Mouse (Mus musculus) Patski (cell line): ENCODE data around the gene Dcakd. TPM values are rescaled to one million over a fixed set of nuclear protein-coding genes. Genes with fewer than 3 reads are reported as not detected.
A peak's percentile ranks its signal among the peaks of the same experiment; 100 is the strongest.

Source experiments
- ATAC-seq: fragments of 100-300 bp; one replicate; pipeline ENCODE4 v1.8.0; 2021
- CTCF ChIA-PET: fragments of 350-600 bp; sonication (Branson Sonifier 250); formaldehyde crosslinking; loops from one replicate; lab custom pipeline; 2022; ENCODE audit warnings: inconsistent platforms; lab: Charles Lee
- POLR2A ChIA-PET: fragments of 350-600 bp; sonication (Branson Sonifier 250); formaldehyde crosslinking; loops from one replicate; lab custom pipeline; 2022; ENCODE audit warnings: antibody characterized with exemption, inconsistent platforms; lab: Charles Lee
- DNase-seq: peaks from one replicate; pipeline ENCODE4 v3.0.0-alpha.2; 2011; ENCODE audit warnings: low read depth, low spot score
- H3K27me3 ChIP-seq: fragments of 371-371 bp; one replicate; pipeline ENCODE4 v1.5.1; 2021
- CTCF ChIP-seq: fragments of 100-300 bp; IDR thresholded peaks from one replicate; pipeline ENCODE4 v1.5.1; 2021
- in situ Hi-C: fragments of 300-500 bp; cut with MboI; formaldehyde crosslinking; loops from 3 replicates; pipeline ENCODE4 v1.11.1; 2018; ENCODE audit warnings: low pct_unique_long_range_greater_than_20kb, mixed read lengths
- polyA plus RNA-seq: library from polyadenylated mRNA; unstranded; gene quantifications from one replicate; pipeline ENCODE4 v1.2.3, GENCODE M21; 2021

The Dcakd gene
- polyA plus RNA-seq, 1 experiment from 2014 or later: 60.6 TPM

GRCm38 (mm10) chr11:103067457-103068001 is 39.4 kb upstream of the Dcakd start:
- ATAC-seq (peak; percentile 8), DNase-seq (no peak)
- in situ Hi-C loops: no loop called here
- H3K27me3 ChIP-seq: no peaks in the 10 kb centered on the region
- ChIA-PET CTCF (interaction anchor here (1.2 to 1.9 kb wide), 2 partner anchors 14 to 35 kb away, joined by 3 to 5 read pairs; no protein-coding TSS in a partner anchor), POLR2A (interaction anchor here (0.7 to 1.3 kb wide), 2 partner anchors 8 to 12 kb away, joined by 3 to 5 read pairs; no protein-coding TSS in a partner anchor)
- no peak for TF ChIP-seq CTCF

- TF ChIP-seq CTCF: no peak
- H3K27me3 ChIP-seq: no peaks in the 10 kb centered on the region
- DNase-seq (no peak), ATAC-seq (no peak)
- ChIA-PET CTCF (no interaction called here), POLR2A (no interaction called here)
- in situ Hi-C loops: no loop called here
Measured at GRCm38 (mm10) chr11:103067051-103067361, 38.9 kb upstream of the Dcakd start.

- in situ Hi-C loops: no loop called here
- ChIA-PET CTCF (no interaction called here), POLR2A (no interaction called here)
- H3K27me3 ChIP-seq: no peaks in the 10 kb centered on the region
- no peak for DNase-seq
- no peak for ATAC-seq
- TF ChIP-seq CTCF: no peak
Measured at GRCm38 (mm10) chr11:103066191-103067050, 38.3 kb upstream of the Dcakd start.

GRCm38 (mm10) chr11:103058499-103059085 is 30.5 kb upstream of the Dcakd start:
- CTCF ChIA-PET: interaction anchor here (1.1 kb wide), 1 partner anchor 15 kb away, joined by 3 read pairs; no protein-coding TSS in a partner anchor
- no peak for DNase-seq

GRCm38 (mm10) chr11:103056636-103057035 is 28.5 kb upstream of the Dcakd start:
- DNase-seq (no peak), ATAC-seq (no peak)
- H3K27me3 ChIP-seq: no peaks in the 10 kb centered on the region
- POLR2A ChIA-PET: interaction anchor here (1.5 kb wide), 1 partner anchor 48 kb away, joined by 3 read pairs; no protein-coding TSS in a partner anchor
- in situ Hi-C loops: no loop called here
- no peak for TF ChIP-seq CTCF
- CTCF ChIA-PET: no interaction called here

More at GRCm38 (mm10) chr11:103058499-103059085, 30.5 kb upstream of the Dcakd start:
- no peak for TF ChIP-seq CTCF
- no peaks in the 10 kb centered on the region for H3K27me3 ChIP-seq
- no peak for ATAC-seq
- POLR2A ChIA-PET: no interaction called here
- in situ Hi-C loops: no loop called here

- no peaks in the 10 kb centered on the region for H3K27me3 ChIP-seq
- POLR2A ChIA-PET: interaction anchor here (1.0 to 1.1 kb wide), 2 partner anchors 100 to 104 kb away, joined by 3 to 4 read pairs; no protein-coding TSS in a partner anchor
- TF ChIP-seq CTCF: peak; percentile 84
- DNase-seq (no peak), ATAC-seq (no peak)
- in situ Hi-C loops: loop anchor here (5.0 kb wide), 1 partner anchor 157 kb away; no protein-coding TSS in a partner anchor
- CTCF ChIA-PET: interaction anchor here (1.0 to 3.1 kb wide), 9 partner anchors 8 to 158 kb away, joined by 3 to 9 read pairs (median 4); no protein-coding TSS in a partner anchor
Measured at GRCm38 (mm10) chr11:103054798-103055197, 26.7 kb upstream of the Dcakd start.

- in situ Hi-C loops: loop anchor here (5.0 kb wide), 1 partner anchor 156 kb away; no protein-coding TSS in a partner anchor
- no peak for DNase-seq
- H3K27me3 ChIP-seq: no peaks in the 10 kb centered on the region
- no peak for TF ChIP-seq CTCF
- ATAC-seq: no peak
- ChIA-PET CTCF (interaction anchor here (1.1 to 3.1 kb wide), 8 partner anchors 9 to 152 kb away, joined by 3 to 7 read pairs (median 4); no protein-coding TSS in a partner anchor), POLR2A (interaction anchor here (1.1 kb wide), 1 partner anchor 105 kb away, joined by 4 read pairs; no protein-coding TSS in a partner anchor)
Measured at GRCm38 (mm10) chr11:103053191-103054076, 25.3 kb upstream of the Dcakd start.

GRCm38 (mm10) chr11:103052078-103052477 is 23.9 kb upstream of the Dcakd start:
- no peaks in the 10 kb centered on the region for H3K27me3 ChIP-seq
- DNase-seq (no peak), ATAC-seq (no peak)
- CTCF ChIA-PET: interaction anchor here (1.1 to 1.4 kb wide), 3 partner anchors 23 to 152 kb away, joined by 3 to 4 read pairs (median 3); partner anchors contain the start of genes Dcakd and Gfap
- in situ Hi-C loops: loop anchor here (5.0 kb wide), 1 partner anchor 155 kb away; no protein-coding TSS in a partner anchor
- no peak for TF ChIP-seq CTCF
- POLR2A ChIA-PET: no interaction called here

GRCm38 (mm10) chr11:103051249-103051691 is 23.1 kb upstream of the Dcakd start:
- no peak for TF ChIP-seq CTCF
- ATAC-seq (peak; percentile 98), DNase-seq (peak; percentile 97)
- in situ Hi-C loops: loop anchor here (5.0 kb wide), 1 partner anchor 154 kb away; no protein-coding TSS in a partner anchor
- ChIA-PET POLR2A (interaction anchor here (0.7 kb wide), 1 partner anchor 23 kb away, joined by 3 read pairs; the partner anchor contains the start of genes Dcakd and Nmt1), CTCF (interaction anchor here (1.1 to 1.4 kb wide), 3 partner anchors 26 to 151 kb away, joined by 3 to 4 read pairs (median 3); partner anchors contain the start of gene Gfap)
- no peaks in the 10 kb centered on the region for H3K27me3 ChIP-seq
